Mouse (Mus musculus) forebrain, postnatal 0 days (tissue): Measurements from ENCODE around the gene Nkapd1. TPM values are rescaled to one million over a fixed set of nuclear protein-coding genes. Genes with fewer than 3 reads are reported as not detected.

ENCODE experiments used
- ATAC-seq: fragments of 200-750 bp; cut with Nextera tagmentation; 2 replicates; pipeline ENCODE4 v1.8.0; 2017; ENCODE audit warnings: mild to moderate bottlenecking, moderate library complexity
- DNase-seq: peaks from one replicate; pipeline ENCODE4 v3.0.0-alpha.2; 2015
- H3K27ac ChIP-seq: fragments of 300-500 bp; sonication (generic); 2 replicates; pipeline ENCODE4 v1.5.1; 2014; ENCODE audit warnings: low read depth, mild to moderate bottlenecking, antibody characterized with exemption, low read length, moderate library complexity, mixed read lengths
- H3K27me3 ChIP-seq: fragments of 300-500 bp; sonication (generic); 2 replicates; pipeline ENCODE4 v1.6.1; 2014; ENCODE audit warnings: mild to moderate bottlenecking, low read length, mixed read lengths; ENCODE audit not compliant: insufficient read depth
- H3K36me3 ChIP-seq: fragments of 300-500 bp; sonication (generic); 2 replicates; pipeline ENCODE4 v1.6.1; 2014; ENCODE audit warnings: mild to moderate bottlenecking, moderate library complexity; ENCODE audit not compliant: insufficient read depth
- H3K4me1 ChIP-seq: fragments of 300-500 bp; sonication (generic); 2 replicates; pipeline ENCODE4 v1.6.1; 2014; ENCODE audit warnings: antibody characterized with exemption; ENCODE audit not compliant: insufficient read depth
- H3K4me2 ChIP-seq: fragments of 300-500 bp; sonication (generic); 2 replicates; pipeline ENCODE4 v1.6.1; 2014; ENCODE audit warnings: low read depth, mild to moderate bottlenecking, moderate library complexity
- H3K4me3 ChIP-seq: fragments of 300-500 bp; sonication (generic); 2 replicates; pipeline ENCODE4 v1.5.1; 2014; ENCODE audit warnings: low read depth, low read length, mixed read lengths
- H3K9ac ChIP-seq: fragments of 300-500 bp; sonication (generic); 2 replicates; pipeline ENCODE4 v1.6.1; 2014; ENCODE audit warnings: mild to moderate bottlenecking
- H3K9me3 ChIP-seq: fragments of 300-500 bp; sonication (generic); 2 replicates; pipeline ENCODE4 v1.6.1; 2016; ENCODE audit warnings: low read length
- CTCF ChIP-seq: sonication (generic); IDR thresholded peaks from 2 replicates; pipeline ENCODE4 v1.5.1; 2016; ENCODE audit warnings: antibody characterized with exemption, control low read depth, low read depth
- WGBS: fragments of 180-500 bp; shearing (Covaris S2); extraction: QIAGEN DNeasy Blood & Tissue Kit; methylation state at CpG from one replicate; pipeline ENCODE4 v1.1.7; 2014; 5-methylcytosine and 5-hydroxymethylcytosine counted together
- polyA plus RNA-seq: library from polyadenylated mRNA; unstranded; fragments of >200 nt; fragmentation: Nextera tagmentation; extraction: Ambion mirVana; gene quantifications from 2 replicates; pipeline ENCODE4 v1.2.1, GENCODE M21; 2015
- total RNA-seq: library from RNA; depleted of rRNA; stranded (reverse); fragments of >200 nt; gene quantifications from 2 replicates; pipeline ENCODE4 v1.2.3, GENCODE M21; 2014; rRNA removed

Gene Nkapd1
- total and polyA plus RNA-seq, 2 experiments from 2014 or later: 19.0 to 24.3 TPM

- WGBS: 75% methylated on average over 7 of the region's 7 CpGs
- no peaks in the 10 kb centered on the region for H3K4me1 ChIP-seq
- H3K36me3 ChIP-seq: no peaks in the 10 kb centered on the region
- no peak overlapping the region for H3K27ac ChIP-seq
- DNase-seq (no peak), ATAC-seq (no peak)
- no peaks in the 10 kb centered on the region for H3K9me3 ChIP-seq
- no peaks in the 10 kb centered on the region for H3K27me3 ChIP-seq
- TF ChIP-seq CTCF: no peak
- no peak overlapping the region for H3K9ac ChIP-seq
- no peak overlapping the region for H3K4me2 ChIP-seq
- no peak overlapping the region for H3K4me3 ChIP-seq
These were observed 52.1 kb downstream of the Nkapd1 start for GRCm38 (mm10) chr9:50565173-50565572.

GRCm38 (mm10) chr9:50561918-50562360, 55.3 kb downstream of the Nkapd1 start:
- no peak overlapping the region for H3K9ac ChIP-seq
- H3K4me2 ChIP-seq: no peak overlapping the region
- 86% methylated on average over 2 of the region's 2 CpGs for WGBS
- no peaks in the 10 kb centered on the region for H3K36me3 ChIP-seq
- no peaks in the 10 kb centered on the region for H3K4me1 ChIP-seq
- no peak overlapping the region for H3K4me3 ChIP-seq
- no peak overlapping the region for H3K27ac ChIP-seq
- DNase-seq: no peak
- no peak for ATAC-seq
- no peaks in the 10 kb centered on the region for H3K27me3 ChIP-seq
- no peak for TF ChIP-seq CTCF
- H3K9me3 ChIP-seq: no peaks in the 10 kb centered on the region

DNA sequence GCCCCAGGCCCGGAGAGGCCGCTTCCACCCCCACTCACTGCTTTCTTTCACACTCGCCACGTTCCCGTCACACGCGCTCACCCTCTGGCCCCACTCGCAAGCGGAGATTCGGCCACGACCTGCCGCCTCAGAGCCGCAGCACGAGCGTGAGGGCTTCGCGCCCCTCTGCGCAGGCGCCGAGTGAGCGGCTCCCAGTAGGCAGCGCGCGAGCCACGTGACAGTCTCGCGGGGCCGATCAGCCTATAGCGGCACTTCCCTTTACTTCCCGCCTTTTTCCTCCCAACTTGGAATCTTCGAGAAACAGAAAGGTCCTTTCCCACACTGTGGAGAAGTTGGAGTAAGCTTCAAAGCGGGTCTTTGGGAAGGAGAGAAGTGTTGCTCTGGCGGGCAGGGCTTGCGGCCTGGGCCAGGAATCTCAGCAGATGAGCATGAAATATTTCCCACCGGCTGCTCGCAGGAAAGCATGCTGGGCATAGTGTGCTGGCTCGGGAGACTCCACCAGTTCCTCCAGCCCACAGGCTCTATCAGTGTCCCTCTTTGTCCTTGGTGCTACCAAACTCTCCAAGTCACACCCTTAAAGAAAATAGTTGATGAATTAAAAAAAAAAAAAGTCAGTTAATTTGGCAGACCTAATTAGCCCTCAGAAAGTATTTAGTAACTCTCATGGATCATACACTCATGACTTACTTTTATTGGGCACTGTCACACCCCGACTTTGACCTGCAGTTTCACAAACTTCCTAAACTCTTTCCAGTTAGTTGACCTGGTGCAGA, 55.9 kb downstream of the Nkapd1 start, which contains the start of gene Tex12:
Gene Tex12, minus strand, starts transcription at position 181 of the 773 bp plus-strand sequence.
- Histone ChIP-seq H3K27me3 (no peaks in the 10 kb centered on the region), H3K27ac (no peak within 1 kb of the TSS), H3K36me3 (no peaks in the 10 kb centered on the region), H3K9ac (no peak within 1 kb of the TSS), H3K4me3 (no peak within 1 kb of the TSS), H3K4me1 (no peaks in the 10 kb centered on the region), H3K9me3 (no peaks in the 10 kb centered on the region), H3K4me2 (no peak within 1 kb of the TSS)
- ATAC-seq (no peak), DNase-seq (no peak)
- TF ChIP-seq CTCF: no peak
- 92% methylated on average over 38 of the region's 38 CpGs for WGBS

Other genes with a start within 250 kb of the Nkapd1 start
- gene Plet1, start 122.9 kb downstream of the Nkapd1 start, total RNA-seq: not detected in 2 replicates
- gene Plet1, start 122.9 kb downstream of the Nkapd1 start, polyA plus RNA-seq: 0.11 and 0.34 TPM in 2 replicates
- 83.7 and 102 TPM in 2 replicates for gene Pts, start 88.7 kb downstream of the Nkapd1 start, total RNA-seq
- 101 and 112 TPM in 2 replicates for gene Pts, start 88.7 kb downstream of the Nkapd1 start, polyA plus RNA-seq
- gene Il18, start 62.6 kb downstream of the Nkapd1 start, total RNA-seq: 17.4 and 22.9 TPM in 2 replicates
- gene Il18, start 62.6 kb downstream of the Nkapd1 start, polyA plus RNA-seq: 28.3 and 34.3 TPM in 2 replicates
- 0.76 and 0.92 TPM in 2 replicates for gene Bco2, start 62.3 kb downstream of the Nkapd1 start, total RNA-seq
- gene Bco2, start 62.3 kb downstream of the Nkapd1 start, polyA plus RNA-seq: 0.65 and 0.80 TPM in 2 replicates
- not detected in 2 replicates for gene Tex12, start 56.1 kb downstream of the Nkapd1 start, total RNA-seq
- gene Tex12, start 56.1 kb downstream of the Nkapd1 start, polyA plus RNA-seq: 0.17 TPM in 1 of 2 replicates, not detected in the other
- gene Sdhd, start 13.7 kb downstream of the Nkapd1 start, total RNA-seq: 151 and 168 TPM in 2 replicates
- gene Sdhd, start 13.7 kb downstream of the Nkapd1 start, polyA plus RNA-seq: 279 and 305 TPM in 2 replicates
- 234 and 297 TPM in 2 replicates for gene Timm8b, start 13.6 kb downstream of the Nkapd1 start, total RNA-seq
- 389 and 523 TPM in 2 replicates for gene Timm8b, start 13.6 kb downstream of the Nkapd1 start, polyA plus RNA-seq
- gene Pih1d2, start 143 bp downstream of the Nkapd1 start, total RNA-seq: 4.0 and 5.2 TPM in 2 replicates
- gene Pih1d2, start 143 bp downstream of the Nkapd1 start, polyA plus RNA-seq: 4.6 and 6.6 TPM in 2 replicates
- 60.7 and 67.1 TPM in 2 replicates for gene Dlat, start 42.3 kb upstream of the Nkapd1 start, total RNA-seq
- 46.0 and 52.7 TPM in 2 replicates for gene Dlat, start 42.3 kb upstream of the Nkapd1 start, polyA plus RNA-seq
- 54.3 and 59.9 TPM in 2 replicates for gene Dixdc1, start 122.1 kb upstream of the Nkapd1 start, total RNA-seq
- gene Dixdc1, start 122.1 kb upstream of the Nkapd1 start, polyA plus RNA-seq: 17.1 and 26.8 TPM in 2 replicates
- gene 2310030G06Rik, start 129.1 kb upstream of the Nkapd1 start, total RNA-seq: 1.7 and 2.0 TPM in 2 replicates
- gene 2310030G06Rik, start 129.1 kb upstream of the Nkapd1 start, polyA plus RNA-seq: 3.2 and 3.8 TPM in 2 replicates
- gene Cryab, start 133.9 kb upstream of the Nkapd1 start, total RNA-seq: 8.8 and 11.5 TPM in 2 replicates
- 29.9 and 31.2 TPM in 2 replicates for gene Cryab, start 133.9 kb upstream of the Nkapd1 start, polyA plus RNA-seq
- 0.23 and 0.52 TPM in 2 replicates for gene Hspb2, start 134.9 kb upstream of the Nkapd1 start, total RNA-seq
- 0.98 and 2.2 TPM in 2 replicates for gene Hspb2, start 134.9 kb upstream of the Nkapd1 start, polyA plus RNA-seq
- gene Fdxacb1, start 150.8 kb upstream of the Nkapd1 start, total RNA-seq: 9.6 and 19.1 TPM in 2 replicates
- gene Fdxacb1, start 150.8 kb upstream of the Nkapd1 start, polyA plus RNA-seq: 9.3 and 10.4 TPM in 2 replicates
- 71.1 and 74.2 TPM in 2 replicates for gene Alg9, start 157.6 kb upstream of the Nkapd1 start, total RNA-seq
- gene Alg9, start 157.6 kb upstream of the Nkapd1 start, polyA plus RNA-seq: 41.4 and 53.7 TPM in 2 replicates
- gene 1110032A03Rik, start 158.1 kb upstream of the Nkapd1 start, total RNA-seq: 45.9 and 48.3 TPM in 2 replicates
- gene 1110032A03Rik, start 158.1 kb upstream of the Nkapd1 start, polyA plus RNA-seq: 65.0 and 69.3 TPM in 2 replicates
- 15.2 and 26.0 TPM in 2 replicates for gene Ppp2r1b, start 227.8 kb upstream of the Nkapd1 start, total RNA-seq
- gene Ppp2r1b, start 227.8 kb upstream of the Nkapd1 start, polyA plus RNA-seq: 26.1 and 29.8 TPM in 2 replicates